Mouse (Mus musculus) ovary, postnatal 36 days (tissue): Measurements from ENCODE around the gene Fer1l4.

Source experiments
- DNase-seq: peaks from one replicate; pipeline ENCODE4 v3.0.0; 2022; ENCODE audit warnings: low spot score, mixed read lengths

The Fer1l4 gene

DNA sequence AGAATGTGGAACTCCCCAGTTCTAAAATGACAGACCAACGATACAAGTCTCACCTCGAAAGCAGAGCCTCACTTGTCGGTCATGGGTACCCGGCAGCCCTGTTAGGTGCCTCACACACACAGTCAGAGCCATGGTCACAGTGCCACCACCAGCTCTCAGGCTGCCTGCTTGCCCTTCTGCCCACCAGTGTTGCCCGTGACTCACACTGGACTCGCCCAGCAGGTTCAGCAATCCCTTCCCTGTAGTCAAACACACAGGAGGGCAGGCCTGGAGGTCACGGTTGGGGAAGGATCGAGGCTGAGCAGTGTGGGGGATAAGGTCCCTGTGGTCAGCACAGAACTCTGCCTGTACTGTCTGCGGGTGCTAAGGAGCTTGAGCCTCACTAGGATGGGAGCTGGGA lies at the start of gene Fer1l4:
TSS of gene Fer1l4 (minus strand) at position 132 of the 400 bp plus-strand sequence.
- no peak for DNase-seq

DNA sequence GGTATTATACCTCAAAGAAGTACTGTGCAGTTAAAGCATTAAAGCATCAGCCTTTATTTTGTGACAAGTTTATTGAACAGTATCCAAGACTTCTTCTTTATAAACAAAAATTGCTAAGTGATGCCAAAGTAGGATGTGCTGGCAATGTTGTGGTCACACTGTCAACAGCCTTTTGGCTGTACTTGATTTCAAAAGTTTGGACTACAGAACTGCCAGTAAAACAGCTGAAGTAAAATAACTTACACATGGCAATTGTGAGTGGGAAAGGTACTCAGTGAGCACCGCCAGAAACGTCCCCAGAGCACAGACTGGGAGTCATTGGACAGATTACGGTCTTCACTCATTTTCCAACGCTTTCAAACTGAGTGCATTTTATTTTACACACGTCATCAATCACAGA lies 39.2 kb upstream of the Fer1l4 start:
- DNase-seq = no peak

DNA sequence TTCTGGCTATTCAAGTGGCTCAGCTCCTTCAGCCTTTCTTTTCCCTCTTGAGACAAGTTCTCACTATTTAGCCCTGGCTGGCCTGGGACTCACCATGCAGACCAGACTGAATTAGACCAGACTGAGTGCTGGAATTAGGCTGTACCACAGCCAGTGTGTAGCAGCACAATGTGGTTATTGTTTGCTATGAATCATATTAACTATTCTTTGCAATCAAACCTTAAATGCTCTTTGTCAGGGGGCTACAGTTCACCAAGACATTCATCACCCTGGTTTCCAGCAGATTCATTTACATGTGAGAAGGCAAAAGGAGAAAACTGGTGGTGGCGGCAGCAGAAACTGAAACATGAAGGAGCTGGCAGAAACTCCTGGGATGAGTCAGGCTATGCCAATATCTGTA lies 37.1 kb upstream of the Fer1l4 start:
- no peak for DNase-seq

DNA sequence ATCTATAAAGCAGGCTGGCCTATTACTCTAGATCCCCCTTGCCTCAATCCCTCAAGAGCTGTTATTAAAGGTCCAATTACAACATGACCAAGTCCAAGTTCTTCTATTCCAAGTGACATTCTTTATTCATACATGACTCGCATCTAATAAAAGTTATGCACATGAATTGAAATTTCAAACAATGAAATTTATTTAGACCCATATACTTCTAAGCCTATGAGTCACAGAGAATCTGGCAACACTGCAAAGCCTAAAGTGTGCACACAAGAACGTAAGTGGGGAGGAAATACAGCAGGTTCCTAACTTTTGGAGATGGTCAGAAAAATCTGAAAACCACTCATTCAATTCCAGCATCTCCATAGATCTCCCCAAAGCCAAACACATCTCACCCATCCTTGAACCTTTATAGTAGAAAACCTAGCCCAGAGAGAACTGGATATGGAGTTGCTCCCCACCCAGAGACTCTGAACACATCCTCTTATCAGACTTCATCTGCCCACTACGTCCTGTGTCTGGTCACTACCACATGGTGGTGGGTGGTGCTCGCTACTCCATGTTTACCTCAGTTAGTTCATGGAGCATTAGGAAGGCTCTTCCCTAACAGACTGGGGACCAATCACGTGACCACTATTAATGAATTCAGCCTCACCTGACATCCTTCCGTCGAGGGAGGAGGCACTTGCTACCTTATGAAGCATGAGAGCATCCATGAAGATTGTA lies 34.8 kb upstream of the Fer1l4 start:
- DNase-seq = no peak

DNA sequence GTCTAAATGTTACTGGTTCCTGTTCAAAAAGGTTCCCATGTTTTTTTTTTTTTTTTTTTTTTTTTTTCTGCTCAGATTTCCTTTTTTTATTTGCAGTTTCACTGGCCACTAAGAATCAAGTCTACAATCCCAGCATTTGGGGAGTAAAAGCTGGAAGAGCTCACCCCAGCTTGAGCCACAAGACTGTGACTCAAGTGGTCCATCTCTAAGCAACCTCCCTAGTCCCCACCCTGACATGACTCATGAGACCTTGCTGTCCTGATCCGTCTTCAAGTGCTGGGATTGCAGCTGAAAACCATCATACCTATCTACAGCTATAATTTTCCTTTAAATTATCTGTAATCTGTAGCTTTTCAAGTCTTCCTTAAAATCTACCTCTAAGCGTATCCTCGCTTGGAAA lies 31.8 kb upstream of the Fer1l4 start:
- no peak for DNase-seq

DNA sequence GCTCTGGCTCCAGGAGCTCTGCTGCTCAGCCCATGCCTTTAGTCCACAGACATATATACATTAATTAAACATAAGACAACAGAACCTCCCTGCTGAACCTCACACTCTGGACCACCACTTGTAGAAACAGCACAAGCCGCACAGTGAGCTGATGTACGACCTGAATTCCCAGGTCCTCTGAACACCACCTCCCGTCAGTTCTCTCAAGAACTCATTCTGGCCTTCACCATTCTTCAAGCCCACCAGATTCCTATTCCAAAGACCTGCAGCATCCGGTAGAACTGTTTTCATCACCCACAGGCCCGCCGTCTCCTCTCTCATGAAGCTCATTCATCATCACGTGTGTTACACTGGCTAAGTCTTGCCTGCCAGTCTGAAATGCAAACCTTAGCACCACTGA lies 27.6 kb upstream of the Fer1l4 start:
- DNase-seq = no peak

DNA sequence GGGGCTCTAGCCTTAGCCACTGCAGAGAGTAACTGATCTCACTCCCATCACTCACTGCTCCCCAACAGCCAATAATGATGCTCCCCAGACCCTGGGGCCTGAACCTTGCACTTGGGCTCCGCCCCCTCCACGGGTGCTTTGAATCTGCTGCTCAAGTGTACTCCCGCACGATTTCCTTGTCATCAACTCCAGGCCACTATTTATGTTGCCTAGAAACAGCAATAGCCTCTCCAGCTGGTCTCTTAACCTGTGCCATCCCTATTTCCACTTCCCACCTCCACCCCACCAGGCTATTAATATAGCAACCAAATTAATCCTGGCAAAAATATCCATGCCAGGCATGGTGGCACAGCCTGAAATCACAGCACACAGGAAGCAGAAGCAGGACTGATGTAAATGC lies 26.9 kb upstream of the Fer1l4 start:
- DNase-seq = no peak

DNA sequence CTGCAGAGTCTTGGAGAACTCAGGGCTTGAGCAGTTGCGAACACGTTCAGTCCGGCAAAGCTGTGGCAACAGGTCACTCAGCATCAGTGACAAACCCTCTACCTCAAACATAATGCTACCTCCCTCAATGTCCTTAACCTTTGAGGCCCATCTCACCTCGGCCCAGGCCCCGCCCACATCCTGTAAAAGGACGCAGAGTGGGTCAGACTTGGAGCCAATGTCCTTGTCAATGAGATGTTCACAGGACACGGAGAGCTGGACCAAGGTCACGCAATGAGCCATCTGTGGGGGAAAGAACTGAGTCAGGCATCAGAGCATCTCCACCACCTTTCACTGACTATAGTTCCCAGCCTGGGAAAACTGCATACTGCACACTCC lies 26.4 kb upstream of the Fer1l4 start:
- no peak for DNase-seq

DNA sequence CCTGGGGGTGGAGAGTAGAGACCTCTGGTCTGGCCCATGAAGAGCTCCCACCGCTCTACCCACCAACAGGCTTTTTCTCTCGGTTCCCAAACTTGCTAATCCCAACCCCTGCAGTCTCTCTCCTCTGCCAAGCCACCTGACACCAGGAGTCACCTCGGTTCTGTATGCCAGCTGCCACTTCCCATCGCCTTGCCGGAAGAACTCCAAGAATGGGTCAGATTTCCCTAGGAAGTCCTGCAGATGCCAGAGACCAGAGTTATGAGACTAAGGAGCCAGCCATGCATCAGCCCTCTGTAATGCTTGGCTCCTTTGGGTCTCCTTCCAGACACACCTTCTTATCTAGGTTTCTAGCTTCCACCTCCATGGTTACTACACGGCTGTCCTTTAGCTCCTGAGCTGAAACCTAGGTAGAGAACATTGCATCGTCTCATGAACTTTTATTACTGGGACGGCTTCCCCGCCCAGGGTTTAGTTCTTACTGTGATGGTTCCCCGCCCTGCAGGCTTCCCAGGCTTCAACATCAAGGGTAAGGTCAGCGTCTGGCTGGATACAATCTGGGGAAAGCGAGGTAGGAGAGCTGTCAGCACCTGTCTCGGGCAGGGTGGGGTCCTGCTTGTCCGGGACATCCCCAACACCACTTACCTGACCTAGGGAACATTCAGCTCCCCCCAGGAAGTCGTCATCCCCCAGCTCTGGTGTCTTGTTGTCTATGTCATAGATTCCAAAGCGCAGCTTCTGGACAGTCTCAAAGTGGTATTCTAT lies 25.9 kb upstream of the Fer1l4 start:
- no peak for DNase-seq

DNA sequence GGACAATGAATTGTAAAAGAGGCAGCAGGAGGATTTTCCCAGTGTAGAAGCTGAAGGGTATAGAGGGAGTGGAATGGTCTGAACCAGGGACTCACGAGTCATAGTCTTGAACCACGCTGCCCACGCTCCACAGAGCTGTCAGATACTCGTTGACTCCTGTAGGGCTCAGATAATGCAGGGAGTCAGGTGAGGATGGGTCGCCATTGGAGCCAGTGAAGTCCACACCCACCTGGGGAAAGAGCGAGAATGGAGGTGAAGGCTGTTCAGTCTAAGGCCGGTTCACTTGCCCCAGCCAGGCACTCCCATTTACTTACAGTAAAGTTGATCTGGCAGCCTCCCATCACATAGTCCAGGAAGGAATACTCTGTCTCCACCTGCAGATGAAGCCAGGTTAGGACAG lies 24.7 kb upstream of the Fer1l4 start:
- DNase-seq = no peak

DNA sequence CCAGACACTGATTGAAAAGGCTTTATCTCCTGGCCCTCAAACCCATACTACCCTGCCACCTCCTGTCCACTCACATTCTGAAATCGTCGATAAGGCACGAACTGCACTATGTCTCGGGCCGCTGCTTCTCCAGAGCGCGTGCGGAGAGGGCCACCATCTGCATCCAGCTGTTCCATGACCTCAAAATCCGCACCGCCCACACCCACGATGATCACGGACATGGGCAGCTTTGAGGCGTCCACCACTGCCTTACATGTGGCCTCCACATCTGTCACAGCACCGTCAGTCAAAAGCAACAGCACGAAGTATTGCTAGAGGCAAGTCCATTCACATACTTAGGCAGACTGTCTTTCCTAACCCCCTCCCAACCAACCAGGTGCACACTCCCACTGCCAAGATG lies 21.0 kb upstream of the Fer1l4 start:
- no peak for DNase-seq

DNA sequence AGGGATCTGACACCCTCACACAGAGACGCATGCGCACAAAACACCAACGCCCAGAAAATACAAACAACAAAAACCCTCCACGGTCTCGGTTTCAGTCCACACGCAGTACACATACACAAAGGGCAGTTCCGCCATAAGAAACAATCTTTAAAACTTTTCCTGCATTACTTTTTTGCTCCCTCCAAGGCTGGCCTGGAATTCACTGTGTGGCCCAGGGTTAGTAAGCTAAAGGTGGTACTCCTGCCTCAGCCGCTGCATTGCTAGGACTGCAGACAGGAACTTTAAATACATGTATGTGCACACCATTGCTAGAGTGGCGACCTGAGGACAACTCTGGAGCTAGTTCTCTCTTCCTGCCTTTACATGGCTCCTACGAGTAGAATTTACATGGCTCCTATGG lies 18.5 kb upstream of the Fer1l4 start:
- DNase-seq = no peak

DNA sequence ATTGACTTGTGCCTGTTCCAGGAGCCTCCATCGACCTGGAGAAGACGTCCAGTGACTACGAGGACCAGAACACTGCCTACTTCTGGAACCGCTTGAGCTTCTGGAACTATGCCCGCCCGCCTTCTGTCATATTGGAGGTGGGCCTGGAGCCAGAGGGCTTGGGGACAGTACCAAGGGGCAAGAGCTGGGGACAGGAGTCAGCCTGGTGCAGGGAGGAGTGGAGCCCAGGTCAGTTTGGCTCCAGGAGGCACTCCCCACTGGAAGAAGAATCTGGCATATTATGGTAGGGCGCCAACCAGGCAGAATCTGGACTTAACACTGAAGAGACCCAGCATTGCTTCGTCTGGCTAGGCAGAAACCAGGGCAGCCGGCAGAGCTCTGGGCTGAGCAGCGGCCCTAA lies 15.2 kb upstream of the Fer1l4 start:
- no peak for DNase-seq

DNA sequence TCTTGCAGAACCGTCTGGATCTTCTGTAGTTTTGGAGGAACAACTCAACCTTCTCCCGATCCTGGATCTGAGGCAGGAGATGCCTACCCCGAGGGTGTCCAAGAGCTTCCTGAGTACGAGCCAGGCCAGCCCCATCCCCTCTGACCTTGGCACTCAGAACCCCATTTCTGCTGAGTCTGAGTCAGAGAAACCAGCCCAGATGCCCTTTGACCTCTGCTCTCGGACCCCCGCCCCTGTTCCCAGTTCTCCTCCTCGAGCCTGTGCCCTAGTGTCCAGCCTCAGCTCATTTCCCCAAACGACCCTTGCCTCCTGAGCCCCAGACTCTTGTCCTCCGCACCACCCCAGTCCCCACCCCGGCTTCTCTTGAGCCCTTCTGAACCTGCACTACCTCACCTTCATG lies 13.4 kb upstream of the Fer1l4 start:
- no peak for DNase-seq

DNA sequence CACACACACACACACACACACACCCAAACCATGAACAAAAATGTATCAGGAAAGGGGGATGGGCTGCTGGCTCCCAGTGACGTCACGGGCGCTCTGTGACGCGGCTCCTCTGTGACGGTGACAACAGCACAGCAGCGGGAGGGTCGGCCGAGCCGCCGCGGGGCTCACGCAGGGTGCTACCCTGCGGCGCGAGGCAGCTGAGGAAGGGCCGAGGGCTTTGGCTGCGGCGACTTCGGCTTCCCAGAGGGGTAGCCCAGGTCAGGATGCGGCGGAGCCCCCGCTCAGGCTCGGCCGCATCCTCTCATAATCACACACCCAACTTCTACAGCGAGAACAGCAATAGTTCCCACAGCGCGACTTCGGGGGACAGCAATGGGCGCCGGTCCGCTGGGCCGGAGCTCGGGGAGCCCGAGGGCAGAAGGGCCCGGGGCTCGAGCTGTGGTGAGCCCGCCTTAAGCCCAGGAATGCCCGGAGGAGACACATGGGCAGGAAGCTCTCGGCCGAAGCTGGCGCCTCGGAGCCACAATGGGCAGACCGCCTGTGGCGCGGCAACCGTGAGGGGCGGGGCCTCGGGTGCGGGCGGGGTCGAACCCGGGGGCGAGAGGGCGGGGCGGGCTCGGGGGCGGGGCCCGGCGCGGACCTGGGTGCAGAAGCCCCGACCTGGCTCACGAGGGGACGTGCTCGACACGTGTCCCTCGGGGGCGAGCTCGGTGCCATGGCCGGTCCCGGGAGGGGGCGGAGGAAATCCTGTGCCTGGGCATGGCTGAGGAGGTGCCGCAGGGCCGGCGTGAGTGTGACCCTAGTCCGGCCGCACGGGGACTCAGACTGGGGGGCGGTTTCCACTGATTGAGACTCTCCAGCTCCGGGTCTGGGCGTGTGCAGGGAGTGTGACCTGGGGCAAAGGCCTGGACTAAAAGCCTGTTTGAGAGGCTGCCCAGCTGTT lies 12.6 kb upstream of the Fer1l4 start, which contains the start of gene Spag4:
TSS of gene Spag4 (plus strand) at position 77 of the 943 bp plus-strand sequence.
- DNase-seq = peak; percentile 83

DNA sequence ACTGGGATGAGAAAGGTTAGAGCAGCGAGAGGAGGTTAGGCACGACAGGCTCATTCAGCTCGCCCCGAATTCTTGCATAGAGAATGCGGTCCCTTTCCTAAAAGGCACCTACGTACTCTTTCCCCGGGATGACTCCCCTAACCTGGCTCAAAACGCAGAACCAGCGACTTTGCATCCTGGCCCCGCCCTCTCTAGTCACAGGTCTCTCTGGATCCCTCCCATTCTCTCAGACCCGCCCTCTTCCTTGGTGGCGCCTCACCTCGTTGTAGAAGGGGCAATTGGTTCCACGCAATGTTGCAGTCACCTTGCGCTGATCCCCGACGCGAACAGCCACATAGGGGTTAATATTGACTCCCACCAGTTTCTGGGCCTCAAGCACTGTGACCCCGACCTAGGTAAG lies 4.8 kb downstream of the Fer1l4 start:
- DNase-seq = no peak

DNA sequence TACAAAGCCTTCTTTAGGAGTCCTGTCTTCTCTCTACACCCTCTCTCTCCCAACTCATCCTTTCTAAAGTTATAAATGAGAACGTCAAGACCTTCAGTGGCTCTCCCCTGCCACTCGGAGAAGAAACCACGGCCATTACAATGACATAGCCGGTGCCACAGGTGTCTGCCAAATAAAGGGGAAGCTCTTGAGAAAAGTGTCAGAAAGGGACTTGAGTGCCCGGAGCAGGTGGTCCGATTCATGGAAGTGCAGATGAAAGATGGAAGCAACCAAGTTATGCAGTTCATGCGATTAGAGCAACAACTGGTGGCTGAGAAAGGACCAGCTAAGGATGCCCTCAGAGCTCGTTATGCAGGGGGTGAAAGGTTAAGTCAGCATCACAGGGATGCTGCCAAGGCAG lies 9.8 kb downstream of the Fer1l4 start:
- DNase-seq = no peak

DNA sequence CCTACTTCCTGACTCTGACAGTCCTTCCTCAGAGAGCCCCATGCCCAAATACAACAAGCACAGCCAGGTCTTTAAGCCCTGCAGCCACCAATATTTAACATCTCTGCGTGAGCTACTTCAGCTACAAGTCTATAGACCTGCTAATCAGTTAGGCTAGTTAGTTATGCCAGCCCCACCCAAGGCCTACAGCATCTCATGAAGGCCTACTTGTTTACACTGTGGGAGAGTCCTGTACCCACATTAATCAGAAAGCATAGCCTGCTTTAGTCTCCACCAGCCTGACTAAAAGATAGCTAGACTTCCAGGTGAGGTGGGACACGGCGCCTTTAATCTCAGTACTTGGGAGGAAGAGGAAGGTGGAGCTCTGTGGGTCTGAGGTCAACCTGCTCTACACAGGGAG lies 13.4 kb downstream of the Fer1l4 start:
- no peak for DNase-seq

DNA sequence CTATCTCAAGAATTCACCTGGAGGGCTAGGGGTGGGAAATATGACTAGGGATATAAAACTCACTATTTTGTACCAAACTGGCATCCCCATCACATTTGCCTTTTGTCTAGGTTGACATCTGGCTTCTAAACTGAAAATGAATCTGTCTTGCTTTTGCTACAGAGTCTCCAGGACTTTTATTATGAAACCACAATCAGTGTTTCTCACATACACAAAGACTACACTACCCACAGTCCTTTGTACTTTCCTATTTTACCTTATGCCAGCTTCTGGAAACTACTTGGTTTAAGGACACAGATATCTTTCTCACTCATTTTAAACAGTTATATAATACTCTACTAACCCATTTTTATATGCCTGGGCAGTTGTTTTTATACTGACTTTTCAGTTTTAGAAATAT lies 27.3 kb downstream of the Fer1l4 start:
- no peak for DNase-seq

DNA sequence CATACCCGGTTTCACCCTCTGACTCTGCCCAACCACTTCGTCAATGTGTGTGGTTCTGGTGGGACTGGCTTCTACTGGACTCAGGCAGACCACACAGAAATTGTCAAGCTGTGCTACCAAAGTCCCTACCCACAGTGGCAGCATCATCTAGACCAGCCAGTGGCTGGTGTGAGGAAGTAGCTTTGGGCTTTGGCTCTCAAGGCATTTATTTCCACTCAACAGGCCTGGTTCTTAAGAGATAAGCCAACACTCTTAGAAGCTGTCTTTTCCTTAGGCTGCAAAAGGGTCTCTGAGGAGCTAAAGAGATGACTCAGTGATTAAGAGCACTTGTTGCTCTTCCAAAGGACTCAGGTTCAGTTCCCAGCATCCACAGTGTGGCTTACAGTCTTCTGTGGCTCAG lies 31.0 kb downstream of the Fer1l4 start:
- DNase-seq = no peak

DNA sequence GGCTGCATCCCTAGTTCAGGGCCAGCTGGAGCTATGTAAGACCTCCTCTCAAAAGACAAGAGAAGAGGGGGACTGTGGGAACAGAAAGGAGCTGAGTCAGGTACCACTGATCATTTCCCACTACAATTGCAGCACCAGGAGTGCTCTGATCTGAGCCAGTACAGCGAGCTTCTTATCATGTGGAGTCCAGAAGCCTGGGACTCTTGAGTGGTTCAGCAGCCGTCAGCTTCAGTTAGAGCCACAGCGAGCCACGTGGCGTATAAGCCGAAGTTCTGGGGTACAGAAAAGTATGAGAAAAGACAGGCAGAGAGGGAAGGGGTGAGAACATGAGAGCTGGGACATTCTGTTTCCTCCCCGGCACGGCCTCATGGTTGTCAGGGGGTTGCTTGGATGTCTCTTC lies 31.5 kb downstream of the Fer1l4 start:
- DNase-seq = no peak

DNA sequence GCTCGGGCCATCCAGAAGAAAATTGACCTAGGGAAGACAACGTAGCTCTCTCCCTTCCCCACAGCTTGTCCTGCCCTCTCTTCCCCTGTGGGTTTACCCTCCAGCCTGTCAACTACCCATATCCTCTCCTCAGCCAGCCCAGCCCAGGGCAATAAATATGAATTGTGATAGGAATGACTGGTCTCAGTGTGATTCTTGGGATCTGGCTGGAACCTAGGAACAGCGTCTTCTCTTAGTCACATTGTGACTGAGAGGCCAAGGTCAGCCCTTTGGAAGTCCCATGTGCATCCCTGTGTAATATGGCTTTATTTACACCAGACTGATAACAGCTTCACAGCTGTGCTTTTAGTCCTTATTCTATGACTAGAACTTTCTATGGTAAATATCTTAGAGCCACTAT lies 34.6 kb downstream of the Fer1l4 start:
- DNase-seq = no peak
